Mouse (Mus musculus): ENCODE results near the gene Ttc21a.

DNA sequence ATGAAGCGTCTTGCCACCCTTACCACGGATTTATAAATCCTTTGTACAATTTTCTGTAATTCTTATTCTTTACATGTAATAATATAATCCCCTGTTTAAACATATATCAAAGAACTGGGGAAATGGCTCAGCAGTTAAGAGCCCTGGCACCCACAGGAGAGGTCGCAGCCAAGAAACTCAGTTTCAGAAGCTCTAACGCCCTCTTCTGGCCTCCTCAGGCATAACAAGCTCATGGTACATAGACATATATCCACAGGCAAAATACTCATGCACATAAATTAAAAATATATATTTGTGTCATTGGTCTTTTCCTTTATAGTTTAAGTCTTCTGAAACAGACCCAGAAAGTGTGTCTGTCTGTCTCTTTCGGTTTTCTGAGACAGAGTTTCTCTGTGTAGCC is 37.2 kb downstream of the Ttc21a start:
- TF ChIP-seq CTCF (conservative IDR thresholded peaks at IDR 0.05; ENCODE audit: insufficient read depth, insufficient read length, low read depth, low read length) = 0 out of 2 replicates have a peak, but pooled peaks have one; percentile 20
- TF ChIP-seq POLR2A (IDR thresholded peaks at IDR 0.05; ENCODE audit: low read depth, low read length) = no peak

Measured in kidney, adult 2 months (tissue).